Mouse (Mus musculus): ENCODE measurements at regions not wholly inside any gene's neighbourhood (a gene's known extent, or its start where the extent isn't known, plus 50 kb on each side); places are given as distances from the start of the nearest gene placed in this dataset.

GRCm38 (mm10) chr11:112989981-112990512 is 208.0 kb downstream of the Sox9 start:
- H3K4me3 ChIP-seq (replicated peaks; ENCODE audit: low read length), result no peak overlapping the region
- peaks cover 72% of the 10 kb centered on the region for H3K27me3 ChIP-seq (ENCODE audit: insufficient read depth, low read length)
- H3K9me3 ChIP-seq (ENCODE audit: low read length), result no peaks in the 10 kb centered on the region
- no peaks in the 10 kb centered on the region for H3K36me3 ChIP-seq (ENCODE audit: insufficient read depth, low read length)
- TF ChIP-seq POU5F1 (IDR thresholded peaks at IDR 0.05; ENCODE audit: borderline replicate concordance, low read length) (no peak), CTCF (conservative IDR thresholded peaks at IDR 0.05; ENCODE audit: low read length) (no peak), NANOG (IDR thresholded peaks at IDR 0.05; ENCODE audit: borderline replicate concordance, low read length) (no peak)
- peaks cover 3% of the 10 kb centered on the region for H3K4me1 ChIP-seq (replicated peaks; ENCODE audit: low read depth, low read length)

- Histone ChIP-seq H3K4me1 (replicated peaks; ENCODE audit: low read depth, low read length) (peaks cover 3% of the 10 kb centered on the region), H3K4me3 (replicated peaks; ENCODE audit: low read length) (no peak overlapping the region), H3K9me3 (ENCODE audit: low read length) (no peaks in the 10 kb centered on the region), H3K36me3 (ENCODE audit: insufficient read depth, low read length) (no peaks in the 10 kb centered on the region), H3K27me3 (ENCODE audit: insufficient read depth, low read length) (peaks cover 67% of the 10 kb centered on the region)
- TF ChIP-seq NANOG (IDR thresholded peaks at IDR 0.05; ENCODE audit: borderline replicate concordance, low read length) (no peak), POU5F1 (IDR thresholded peaks at IDR 0.05; ENCODE audit: borderline replicate concordance, low read length) (no peak), CTCF (conservative IDR thresholded peaks at IDR 0.05; ENCODE audit: low read length) (no peak)
Observed at GRCm38 (mm10) chr11:112990751-112991150, 208.7 kb downstream of the Sox9 start.

GRCm38 (mm10) chr11:112991862-112992261 is 209.8 kb downstream of the Sox9 start:
- Histone ChIP-seq H3K4me1 (replicated peaks; ENCODE audit: low read depth, low read length) (peaks cover 6% of the 10 kb centered on the region), H3K9me3 (ENCODE audit: low read length) (no peaks in the 10 kb centered on the region), H3K27me3 (ENCODE audit: insufficient read depth, low read length) (peaks cover 57% of the 10 kb centered on the region), H3K36me3 (ENCODE audit: insufficient read depth, low read length) (no peaks in the 10 kb centered on the region), H3K4me3 (replicated peaks; ENCODE audit: low read length) (no peak overlapping the region)
- TF ChIP-seq CTCF (conservative IDR thresholded peaks at IDR 0.05; ENCODE audit: low read length) (no peak), NANOG (IDR thresholded peaks at IDR 0.05; ENCODE audit: borderline replicate concordance, low read length) (no peak), POU5F1 (IDR thresholded peaks at IDR 0.05; ENCODE audit: borderline replicate concordance, low read length) (no peak)

GRCm38 (mm10) chr11:112998777-112999583 is 217.0 kb downstream of the Sox9 start:
- H3K36me3 ChIP-seq (ENCODE audit: insufficient read depth, low read length), result no peaks in the 10 kb centered on the region
- no peaks in the 10 kb centered on the region for H3K9me3 ChIP-seq (ENCODE audit: low read length)
- TF ChIP-seq CTCF (conservative IDR thresholded peaks at IDR 0.05; ENCODE audit: low read length) (no peak), NANOG (IDR thresholded peaks at IDR 0.05; ENCODE audit: borderline replicate concordance, low read length) (no peak), POU5F1 (IDR thresholded peaks at IDR 0.05; ENCODE audit: borderline replicate concordance, low read length) (no peak)
- H3K27me3 ChIP-seq (ENCODE audit: insufficient read depth, low read length), result peaks cover 39% of the 10 kb centered on the region
- peaks cover 12% of the 10 kb centered on the region for H3K4me1 ChIP-seq (replicated peaks; ENCODE audit: low read depth, low read length)
- no peak overlapping the region for H3K4me3 ChIP-seq (replicated peaks; ENCODE audit: low read length)

GRCm38 (mm10) chr11:113001071-113001470 is 219.0 kb downstream of the Sox9 start:
- Histone ChIP-seq H3K27me3 (ENCODE audit: insufficient read depth, low read length) (peaks cover 46% of the 10 kb centered on the region), H3K36me3 (ENCODE audit: insufficient read depth, low read length) (no peaks in the 10 kb centered on the region), H3K4me1 (replicated peaks; ENCODE audit: low read depth, low read length) (peaks cover 12% of the 10 kb centered on the region), H3K9me3 (ENCODE audit: low read length) (no peaks in the 10 kb centered on the region), H3K4me3 (replicated peaks; ENCODE audit: low read length) (no peak overlapping the region)
- TF ChIP-seq NANOG (IDR thresholded peaks at IDR 0.05; ENCODE audit: borderline replicate concordance, low read length) (no peak), POU5F1 (IDR thresholded peaks at IDR 0.05; ENCODE audit: borderline replicate concordance, low read length) (no peak), CTCF (conservative IDR thresholded peaks at IDR 0.05; ENCODE audit: low read length) (no peak)

- peaks cover 35% of the 10 kb centered on the region for H3K27me3 ChIP-seq (ENCODE audit: insufficient read depth, low read length)
- no peak overlapping the region for H3K4me3 ChIP-seq (replicated peaks; ENCODE audit: low read length)
- TF ChIP-seq NANOG (IDR thresholded peaks at IDR 0.05; ENCODE audit: borderline replicate concordance, low read length) (no peak), CTCF (conservative IDR thresholded peaks at IDR 0.05; ENCODE audit: low read length) (no peak), POU5F1 (IDR thresholded peaks at IDR 0.05; ENCODE audit: borderline replicate concordance, low read length) (no peak)
- no peaks in the 10 kb centered on the region for H3K9me3 ChIP-seq (ENCODE audit: low read length)
- H3K4me1 ChIP-seq (replicated peaks; ENCODE audit: low read depth, low read length), result no peaks in the 10 kb centered on the region
- H3K36me3 ChIP-seq (ENCODE audit: insufficient read depth, low read length), result no peaks in the 10 kb centered on the region
Observed at GRCm38 (mm10) chr11:113005895-113006294, 223.9 kb downstream of the Sox9 start.

- Histone ChIP-seq H3K9me3 (ENCODE audit: low read length) (no peaks in the 10 kb centered on the region), H3K36me3 (ENCODE audit: insufficient read depth, low read length) (no peaks in the 10 kb centered on the region), H3K4me1 (replicated peaks; ENCODE audit: low read depth, low read length) (no peaks in the 10 kb centered on the region), H3K27me3 (ENCODE audit: insufficient read depth, low read length) (peaks cover 46% of the 10 kb centered on the region), H3K4me3 (replicated peaks; ENCODE audit: low read length) (no peak overlapping the region)
- TF ChIP-seq POU5F1 (IDR thresholded peaks at IDR 0.05; ENCODE audit: borderline replicate concordance, low read length) (no peak), CTCF (conservative IDR thresholded peaks at IDR 0.05; ENCODE audit: low read length) (no peak), NANOG (IDR thresholded peaks at IDR 0.05; ENCODE audit: borderline replicate concordance, low read length) (no peak)
Observed at GRCm38 (mm10) chr11:113008521-113008920, 226.5 kb downstream of the Sox9 start.

- Histone ChIP-seq H3K36me3 (ENCODE audit: insufficient read depth, low read length) (no peaks in the 10 kb centered on the region), H3K9me3 (ENCODE audit: low read length) (no peaks in the 10 kb centered on the region), H3K27me3 (ENCODE audit: insufficient read depth, low read length) (peaks cover 46% of the 10 kb centered on the region), H3K4me1 (replicated peaks; ENCODE audit: low read depth, low read length) (no peaks in the 10 kb centered on the region), H3K4me3 (replicated peaks; ENCODE audit: low read length) (no peak overlapping the region)
- TF ChIP-seq CTCF (conservative IDR thresholded peaks at IDR 0.05; ENCODE audit: low read length), result no peak
- TF ChIP-seq POU5F1 (IDR thresholded peaks at IDR 0.05; ENCODE audit: borderline replicate concordance, low read length), result no peak
- no peak for TF ChIP-seq NANOG (IDR thresholded peaks at IDR 0.05; ENCODE audit: borderline replicate concordance, low read length)
Observed at GRCm38 (mm10) chr11:113009376-113009775, 227.4 kb downstream of the Sox9 start.
